Mouse (Mus musculus) hindbrain, embryonic 12.5 days (tissue): ENCODE results near the gene Crb1. TPM values are rescaled to one million over a fixed set of nuclear protein-coding genes. Genes with fewer than 3 reads are reported as not detected.

ENCODE experiments used
- polyA plus RNA-seq: library from polyadenylated mRNA; unstranded; fragments of >200 nt; fragmentation: Nextera tagmentation; extraction: Ambion mirVana; gene quantifications from 2 replicates; pipeline ENCODE4 v1.2.1, GENCODE M21; 2016

Crb1 gene
- polyA plus RNA-seq, 1 experiment from 2014 or later: 3.0 TPM

Other genes with a start within 250 kb of the Crb1 start
- 19.2 and 20.8 TPM in 2 replicates for gene Zbtb41, start 45.2 kb upstream of the Crb1 start, polyA plus RNA-seq
- 18.5 and 19.1 TPM in 2 replicates for gene Aspm, start 77.7 kb upstream of the Crb1 start, polyA plus RNA-seq
- gene F13b, start 124.6 kb upstream of the Crb1 start, polyA plus RNA-seq: not detected in 2 replicates
- gene Cfhr1, start 183.2 kb upstream of the Crb1 start, polyA plus RNA-seq: not detected in 2 replicates